Mouse (Mus musculus) mouse trophoblast stem cell (cell line): ENCODE results near the gene Dennd1a.

Experiments used
- in situ Hi-C, 2 experiments: fragments of 300-500 bp; cut with MseI, MboI; formaldehyde crosslinking; loops; 2 replicates in 1 of 2; 3 replicates in 1 of 2; pipeline ENCODE4 v1.15.1; 2025

Dennd1a gene

GRCm38 (mm10) chr2:38229882-38230281, 57.3 kb downstream of the Dennd1a start:
- in situ Hi-C loops = no loop called here

DNA sequence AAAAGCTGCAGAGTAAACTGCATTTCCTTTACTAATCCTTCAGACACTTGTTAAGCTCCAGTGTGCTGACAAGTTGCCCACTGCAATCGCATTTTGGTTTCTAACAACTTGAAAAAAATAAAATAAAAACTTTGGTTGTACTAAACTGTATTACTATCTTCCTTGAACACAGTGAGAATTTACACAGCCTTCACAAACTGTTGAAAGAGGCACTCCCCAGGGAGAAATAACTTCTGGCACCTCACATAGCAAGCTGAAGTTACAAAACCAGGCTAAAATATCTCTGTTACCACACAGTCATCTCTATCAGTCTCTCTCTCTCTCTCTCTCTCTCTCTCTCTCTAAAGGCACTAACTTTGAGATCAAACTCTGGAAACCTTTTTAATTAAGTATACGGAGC, 63.4 kb downstream of the Dennd1a start:
- in situ Hi-C loops = no loop called here

DNA sequence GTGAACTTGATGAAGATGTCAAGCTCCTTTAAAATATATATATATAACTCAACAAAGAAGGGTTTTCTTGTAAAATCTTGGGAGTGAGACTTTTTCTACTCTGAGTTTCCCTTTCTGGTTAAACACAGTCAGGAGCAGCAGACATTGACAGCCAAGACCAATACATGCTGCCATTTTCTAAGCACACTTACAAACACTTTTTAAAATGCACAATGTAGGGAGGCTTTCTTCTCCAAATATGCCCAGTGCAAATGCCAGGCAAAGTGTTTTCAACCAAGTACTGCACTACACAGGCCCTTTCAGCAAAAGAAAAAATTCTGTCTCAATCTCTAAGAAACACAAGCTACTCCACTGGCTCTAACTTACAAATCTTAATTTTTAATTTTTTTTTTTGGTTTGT, 65.7 kb downstream of the Dennd1a start:
- in situ Hi-C loops = no loop called here

- in situ Hi-C loops = no loop called here
Measured at GRCm38 (mm10) chr2:38220687-38221435, 66.3 kb downstream of the Dennd1a start.

DNA sequence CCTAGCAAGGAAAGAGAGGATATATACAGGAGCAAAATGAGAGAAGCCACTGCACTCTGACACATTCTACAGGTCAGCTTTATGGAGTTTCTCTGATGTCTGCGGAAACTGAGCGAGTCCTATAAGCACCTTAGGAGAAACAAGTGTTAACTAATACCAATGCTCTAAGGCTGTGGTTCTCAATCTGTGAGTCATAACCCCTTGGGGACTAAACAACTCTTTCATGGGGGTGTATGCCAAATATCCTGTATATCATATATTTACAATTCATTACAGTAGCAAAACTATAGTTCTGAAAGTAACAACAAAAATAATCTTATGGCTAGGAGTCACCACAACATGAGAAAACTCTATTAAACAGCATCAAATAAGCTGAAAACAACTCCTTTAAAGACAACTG, 67.5 kb downstream of the Dennd1a start:
- in situ Hi-C loops = no loop called here

- in situ Hi-C loops = no loop called here
Measured at GRCm38 (mm10) chr2:38213041-38213440, 74.1 kb downstream of the Dennd1a start.

DNA sequence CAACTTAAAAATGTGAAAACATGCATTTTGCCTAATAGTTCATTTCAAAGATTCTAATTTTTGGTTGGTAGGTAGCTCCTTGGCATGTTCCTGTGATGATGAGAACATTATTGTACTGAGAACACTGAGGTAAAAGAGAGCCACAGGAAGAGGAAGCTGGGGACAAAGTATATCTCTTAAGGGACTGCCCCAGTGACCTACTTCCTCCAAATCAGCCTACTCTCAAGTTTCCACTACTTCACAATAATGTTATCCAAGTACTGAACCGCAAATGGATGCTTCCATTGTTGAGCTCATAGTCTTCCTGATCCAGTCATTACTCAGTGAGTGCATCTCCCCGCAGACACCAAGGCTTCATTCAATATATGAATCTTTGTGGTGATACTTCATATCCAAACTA, 75.8 kb downstream of the Dennd1a start:
- in situ Hi-C loops = no loop called here

DNA sequence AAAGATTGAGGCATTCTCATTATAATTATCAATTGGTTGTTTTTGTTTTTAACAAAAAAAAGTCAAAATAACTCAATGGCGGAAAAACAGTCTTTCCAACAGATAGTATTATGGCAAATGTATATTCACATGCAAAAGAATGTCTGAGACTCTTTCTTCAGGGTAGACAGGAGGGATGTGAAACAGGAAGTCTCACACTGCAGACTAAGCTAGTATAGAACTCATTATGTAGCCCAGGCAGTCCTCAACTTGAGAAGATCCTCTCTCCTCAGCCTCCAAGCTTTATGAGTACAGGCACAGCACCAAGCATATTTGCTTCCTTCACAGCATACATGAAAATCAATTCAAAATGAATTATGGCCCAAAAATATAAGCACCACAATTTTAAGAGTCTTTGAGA, 79.4 kb downstream of the Dennd1a start:
- in situ Hi-C loops = no loop called here

DNA sequence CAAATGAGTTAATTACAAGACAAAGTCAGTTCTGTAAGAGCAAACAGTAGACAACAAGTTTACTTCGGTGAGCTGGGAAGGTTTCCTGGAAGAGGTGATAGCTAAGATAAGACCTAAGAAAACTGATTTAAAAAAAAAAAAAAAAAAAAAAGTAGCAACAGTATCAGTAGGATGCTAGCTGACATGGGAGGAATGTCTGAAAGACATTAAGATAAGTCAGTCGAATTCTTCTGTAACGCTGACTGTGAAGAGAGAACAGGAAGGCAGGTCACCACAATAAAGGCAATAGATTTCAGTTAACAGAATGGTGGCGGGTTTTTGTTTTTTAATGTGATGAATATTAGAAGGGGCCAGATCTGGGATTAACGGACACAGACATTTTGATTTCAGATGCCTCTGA, 81.9 kb downstream of the Dennd1a start:
- in situ Hi-C loops = no loop called here

- in situ Hi-C loops = no loop called here
Measured at GRCm38 (mm10) chr2:38204696-38205095, 82.5 kb downstream of the Dennd1a start.

DNA sequence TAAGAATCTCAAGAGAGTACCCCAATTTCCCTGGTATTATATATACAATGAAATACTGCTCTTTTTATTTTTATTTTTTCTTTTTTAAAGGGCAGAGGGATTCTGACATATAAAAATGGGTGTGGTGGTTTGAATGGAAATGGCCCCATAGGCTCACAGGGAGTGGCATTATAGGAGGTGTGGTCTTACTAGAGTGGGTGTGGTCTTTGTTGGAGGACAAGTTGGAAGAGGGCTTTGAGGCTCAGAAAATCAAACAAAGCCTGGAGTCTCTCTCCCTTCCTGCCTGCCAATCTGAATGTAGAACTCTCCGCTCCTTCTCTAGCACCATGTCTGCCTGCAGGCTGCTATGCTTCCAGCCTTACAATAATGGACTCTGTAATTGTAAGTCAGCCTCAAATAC, 89.1 kb downstream of the Dennd1a start:
- in situ Hi-C loops = no loop called here

- in situ Hi-C loops = no loop called here
Measured at GRCm38 (mm10) chr2:38196199-38197060, 90.8 kb downstream of the Dennd1a start.

DNA sequence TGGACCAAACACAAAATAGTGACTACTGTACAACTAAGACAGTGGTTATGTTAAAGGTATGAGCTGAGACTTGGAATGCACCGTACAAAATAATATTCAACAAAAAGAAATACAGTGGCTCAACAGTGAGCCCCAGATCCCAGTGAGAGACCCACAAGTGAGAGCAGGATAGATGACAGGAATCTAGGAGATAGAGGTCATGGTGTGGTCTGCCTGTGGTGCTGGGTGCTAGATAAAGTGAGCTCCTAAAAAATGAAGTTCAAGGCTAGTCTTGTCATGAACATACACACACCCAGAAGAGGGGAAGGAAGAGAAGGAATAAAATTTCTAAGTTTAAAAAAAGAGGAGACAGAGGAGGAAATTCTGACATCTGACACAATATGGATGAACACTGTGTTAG, 95.2 kb downstream of the Dennd1a start:
- in situ Hi-C loops = no loop called here

- in situ Hi-C loops = no loop called here
Measured at GRCm38 (mm10) chr2:38191601-38192000, 95.6 kb downstream of the Dennd1a start.

DNA sequence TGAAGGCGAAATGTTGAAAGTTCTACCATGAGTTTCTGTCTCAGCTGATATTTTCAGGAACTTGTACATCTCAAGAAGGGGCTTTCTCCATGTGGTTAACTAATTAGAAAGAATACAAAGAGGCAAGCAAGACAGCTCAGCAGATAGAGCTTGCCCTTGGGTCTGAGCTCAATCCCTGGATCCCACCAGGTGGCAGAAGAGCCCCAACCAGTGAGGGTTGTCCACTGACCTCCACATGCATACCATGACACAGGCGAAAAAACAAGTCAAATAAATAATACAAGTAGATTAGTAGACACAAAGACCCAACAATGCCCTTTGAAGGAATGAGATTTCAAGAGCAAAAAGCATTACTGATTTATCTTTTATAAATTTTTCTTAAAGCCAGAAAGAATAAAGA, 100.8 kb downstream of the Dennd1a start:
- in situ Hi-C loops = no loop called here

- in situ Hi-C loops = no loop called here
Measured at GRCm38 (mm10) chr2:38184977-38185376, 102.2 kb downstream of the Dennd1a start.

GRCm38 (mm10) chr2:38183881-38184280, 103.3 kb downstream of the Dennd1a start:
- in situ Hi-C loops = no loop called here

DNA sequence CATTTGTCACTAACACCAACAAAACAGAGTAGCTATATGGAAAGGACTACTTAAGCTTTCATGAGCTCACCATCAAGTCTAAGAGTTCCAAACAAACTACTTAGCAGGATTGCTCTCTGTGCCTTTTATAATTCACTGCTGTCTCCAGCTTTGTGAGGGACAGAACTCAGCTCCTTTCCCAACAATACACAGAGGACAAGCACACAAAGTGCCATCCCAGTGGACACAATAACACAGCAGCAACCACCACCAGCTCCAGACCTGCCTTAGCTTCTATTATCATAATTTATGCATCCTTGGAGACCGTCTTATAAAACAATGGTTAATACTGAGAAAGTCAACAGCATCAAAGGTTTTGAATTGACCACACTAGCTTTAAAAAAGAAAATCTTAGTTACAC, 104.9 kb downstream of the Dennd1a start:
- in situ Hi-C loops = no loop called here

DNA sequence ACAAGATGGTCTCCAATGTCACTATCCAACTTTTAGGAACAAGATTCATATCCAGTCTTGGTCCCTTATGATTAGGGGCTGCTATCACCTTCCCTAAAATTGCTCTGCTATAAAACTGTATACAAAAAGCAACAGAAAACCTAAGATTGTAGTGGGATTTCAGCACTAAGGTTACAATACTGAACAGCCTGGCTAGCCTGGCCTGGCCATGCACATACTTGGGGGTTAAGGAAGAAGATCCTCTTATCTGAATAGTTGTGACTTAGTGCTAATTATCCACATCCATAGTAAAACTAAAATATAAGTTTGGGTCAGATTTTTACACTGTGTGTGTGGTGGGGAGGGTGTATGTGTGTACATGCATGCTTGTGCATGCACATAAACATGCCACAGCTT, 109.6 kb downstream of the Dennd1a start:
- in situ Hi-C loops = no loop called here

DNA sequence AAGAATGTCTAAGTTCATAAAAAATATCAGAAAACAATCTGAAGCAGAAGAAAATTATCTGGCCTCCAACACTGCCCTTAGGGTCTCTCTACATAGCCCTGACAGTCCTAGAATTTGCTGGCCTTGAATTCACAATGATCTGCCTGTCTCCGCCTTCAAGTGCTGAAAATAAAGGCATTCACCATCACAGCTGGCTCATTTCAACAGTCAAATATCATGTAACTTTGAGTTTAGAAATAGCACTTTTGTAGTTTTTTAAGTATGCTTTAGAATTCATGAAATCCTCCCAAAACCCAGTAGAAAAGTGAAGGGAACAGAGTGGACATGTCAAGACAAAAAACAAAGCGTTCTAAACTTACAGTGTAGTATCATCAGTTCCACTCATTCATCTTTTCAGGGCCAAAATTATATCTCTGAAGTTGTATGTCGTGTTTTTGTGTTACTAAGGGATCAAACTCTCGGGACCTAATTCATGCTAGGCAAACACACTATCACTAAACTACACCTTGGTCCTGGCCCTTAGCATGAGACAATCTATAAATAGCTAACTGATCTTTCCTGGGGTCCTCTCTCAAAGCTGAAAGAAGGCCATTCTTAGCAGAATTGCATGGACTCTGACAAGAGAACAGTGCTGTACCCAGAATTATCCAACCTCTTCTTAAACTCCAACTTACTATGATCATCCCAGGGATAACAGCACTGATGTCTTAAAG, 110.2 kb downstream of the Dennd1a start:
- in situ Hi-C loops = no loop called here

- in situ Hi-C loops = no loop called here
Measured at GRCm38 (mm10) chr2:38175276-38175675, 111.9 kb downstream of the Dennd1a start.

DNA sequence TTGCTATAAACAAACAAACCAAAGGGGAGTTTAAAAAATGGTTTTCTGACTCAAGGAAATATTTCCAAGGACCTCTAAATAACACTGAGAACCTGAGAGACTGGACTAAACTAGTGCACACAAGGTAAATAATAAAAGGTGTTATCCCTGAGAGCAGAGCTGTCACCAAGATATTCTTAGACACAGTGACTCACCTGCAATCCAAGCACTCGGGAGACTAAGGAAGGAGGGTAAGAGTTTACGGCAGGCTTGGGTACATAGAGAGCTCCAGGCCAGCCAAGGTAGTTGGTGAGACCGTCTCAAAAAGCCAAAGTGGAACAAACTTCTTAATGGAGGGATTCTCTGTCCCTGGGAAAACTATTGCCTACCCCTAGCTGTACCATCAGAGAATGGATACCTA, 118.6 kb downstream of the Dennd1a start:
- in situ Hi-C loops = no loop called here
